In the genomic region with DNA sequence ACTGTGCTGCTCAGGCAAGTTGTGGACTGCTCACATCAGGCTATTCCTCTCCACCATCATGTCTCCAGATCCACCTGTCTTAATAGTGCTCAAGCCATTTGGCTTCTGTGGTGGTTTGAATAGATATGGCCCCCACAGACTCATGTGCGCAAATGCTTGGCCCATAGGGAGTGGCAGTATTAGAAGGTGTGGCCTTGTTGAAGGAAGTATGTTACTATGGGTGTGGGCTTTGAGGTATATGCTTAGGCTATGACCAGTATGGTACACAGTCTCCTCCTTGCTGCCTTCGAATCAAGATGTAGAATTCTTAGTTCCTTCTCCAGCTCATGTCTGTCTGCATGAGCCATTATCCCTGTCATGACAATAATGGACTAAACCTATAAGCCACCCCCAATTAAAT, we compare ENCODE assay signal across 15 mouse cellular contexts.
"Had no signal": no experiment of that assay in that cellular context is flagged by ENCODE, and none has a peak within 500 bp of the region (broad histone marks: within the 10 kb centered on the region; RNA-seq: fewer than 3 reads in every experiment).

No protein-coding gene starts in this region.

- DNase-seq: liver, postnatal 0 days; lung, adult 2 months; lung, postnatal 10 days; lung, postnatal 36 days; midbrain, embryonic 14.5 days; right cerebral cortex, postnatal 14 days; thymus, adult 2 months; thymus, postnatal 25 days; thymus, postnatal 4 days had no signal

- H3K36me3 ChIP-seq: liver, embryonic 15.5 days; neural tube, embryonic 12.5 days; stomach, embryonic 15.5 days had no signal

- H3K9ac ChIP-seq: liver, embryonic 15.5 days; liver, postnatal 0 days; neural tube, embryonic 12.5 days; stomach, embryonic 15.5 days had no signal

- H3K4me2 ChIP-seq: liver, embryonic 15.5 days; midbrain, embryonic 11.5 days; neural tube, embryonic 12.5 days; stomach, embryonic 15.5 days had no signal

- H3K27me3 ChIP-seq: liver, embryonic 15.5 days; neural tube, embryonic 12.5 days; stomach, embryonic 15.5 days had no signal

- H3K27ac ChIP-seq: liver, embryonic 15.5 days; macrophage; neural tube, embryonic 12.5 days; stomach, embryonic 15.5 days had no signal

- ATAC-seq: liver, postnatal 0 days had no signal

- H3K4me1 ChIP-seq: liver, embryonic 15.5 days; stomach, embryonic 15.5 days had no signal

- H3K9me3 ChIP-seq: liver, embryonic 15.5 days; megakaryocyte, embryonic 14.5 days; neural tube, embryonic 12.5 days; stomach, embryonic 15.5 days had no signal

- H3K4me3 ChIP-seq: liver, embryonic 15.5 days; megakaryocyte, embryonic 14.5 days; neural tube, embryonic 12.5 days; stomach, embryonic 15.5 days had no signal
